Mouse (Mus musculus): Measurements from ENCODE around the gene Khsrp.

DNA sequence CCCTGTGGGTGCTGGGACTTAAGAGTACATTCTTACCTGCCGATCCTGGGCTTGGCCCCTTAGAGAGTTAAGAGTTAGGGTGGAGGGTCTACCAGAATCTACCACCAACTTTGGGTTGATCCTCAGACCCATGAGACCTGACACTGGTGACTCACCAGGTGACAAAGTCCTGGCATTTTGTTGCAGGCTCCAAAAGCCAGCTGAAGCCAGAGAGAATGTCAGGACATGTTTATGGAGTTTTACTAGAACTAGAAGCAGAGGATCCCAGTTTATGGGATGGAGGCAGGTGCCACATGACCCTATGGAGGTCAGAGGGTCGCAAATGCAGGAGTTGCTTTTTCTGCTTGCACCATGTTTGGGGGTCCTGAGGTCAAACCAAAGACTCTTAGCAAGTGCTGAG, 34.8 kb downstream of the Khsrp start:
- TF ChIP-seq CEBPB (IDR thresholded peaks at IDR 0.05; ENCODE audit: low read depth) (no peak), MYOG (IDR thresholded peaks at IDR 0.05; ENCODE audit: control insufficient read depth, extremely low read depth, insufficient read length) (no peak), CTCF (IDR thresholded peaks at IDR 0.05; ENCODE audit: control insufficient read depth, insufficient read depth, insufficient read length) (no peak), FOSL1 (IDR thresholded peaks at IDR 0.05; ENCODE audit: insufficient read depth, low read length, poor library complexity, severe bottlenecking) (no peak)

Data from C2C12 (cell line).